Mouse (Mus musculus): ENCODE measurements around the gene Olfr1208. TPM values are rescaled to one million over a fixed set of nuclear protein-coding genes. Genes with fewer than 3 reads are reported as not detected.

Olfr1208 gene
- not detected in 2 replicates for polyA plus RNA-seq (2015; fragmentation: Nextera tagmentation; extraction: Ambion mirVana)

DNA sequence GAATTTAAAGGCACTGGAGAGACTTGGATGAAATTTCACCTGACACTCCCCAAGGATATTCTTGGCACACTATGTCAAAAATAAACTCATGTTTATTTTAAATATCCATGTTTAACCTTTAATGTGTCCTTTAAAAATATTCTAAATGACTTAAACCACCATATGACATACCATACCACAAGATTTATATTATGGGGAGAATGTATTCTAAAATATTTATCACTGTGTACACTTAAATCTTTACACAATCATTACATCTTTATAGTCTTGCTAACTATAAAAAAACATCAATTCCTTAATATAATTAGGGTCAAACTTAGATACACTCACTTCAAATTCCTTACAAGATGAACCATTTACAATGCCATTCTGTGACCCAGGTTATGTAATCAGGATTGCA, at the start of gene Olfr1208:
Olfr1208 (minus strand) TSS at position 101 of the 400 bp plus-strand sequence.
- no peaks in the 10 kb centered on the region for H3K36me3 ChIP-seq (ENCODE audit: control insufficient read depth, insufficient read depth, low read length)
- H3K4me2 ChIP-seq (ENCODE audit: low read depth, low read length), result no peak within 1 kb of the TSS
- no peaks in the 10 kb centered on the region for H3K9me3 ChIP-seq (replicated peaks; ENCODE audit: control insufficient read depth, low read length)
- ATAC-seq (ENCODE audit: insufficient read depth, low FRiP score), result no peak
- H3K4me3 ChIP-seq (replicated peaks; ENCODE audit: low read length), result no peak within 1 kb of the TSS
- no peaks in the 10 kb centered on the region for H3K4me1 ChIP-seq (ENCODE audit: control insufficient read depth, insufficient read depth, low read length)
- no peak within 1 kb of the TSS for H3K27ac ChIP-seq (ENCODE audit: low read length)
- no peak within 1 kb of the TSS for H3K9ac ChIP-seq (ENCODE audit: low read length)
- H3K27me3 ChIP-seq (ENCODE audit: control insufficient read depth, insufficient read depth, low read length), result no peaks in the 10 kb centered on the region

DNA sequence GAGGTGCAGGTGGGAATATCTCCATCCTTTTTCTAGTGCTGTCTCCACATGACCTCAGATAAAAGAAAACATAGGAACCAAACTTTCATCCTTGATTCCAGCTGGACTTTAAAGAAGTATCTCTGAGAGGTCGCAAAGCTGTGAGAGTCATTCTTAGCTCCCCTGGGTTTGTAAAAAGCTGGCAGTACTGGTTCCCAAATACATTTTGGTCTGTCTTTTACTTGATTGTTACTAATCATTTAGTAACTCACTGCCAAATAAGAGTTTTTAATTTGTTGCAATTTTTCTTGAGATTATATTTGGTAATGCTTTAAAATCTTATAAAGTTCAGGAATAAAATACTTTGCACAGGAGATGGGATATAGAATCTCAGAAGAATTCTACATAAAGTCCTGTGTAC, 35.9 kb upstream of the Olfr1208 start, which contains the start of gene Olfr1211:
Olfr1211 (minus strand) TSS at position 101 of the 400 bp plus-strand sequence.
- no peak within 1 kb of the TSS for H3K9ac ChIP-seq (ENCODE audit: low read length)
- WGBS, result 78% methylated on average over 1 of the region's 1 CpGs
- H3K4me3 ChIP-seq (replicated peaks; ENCODE audit: low read length), result no peak within 1 kb of the TSS
- no peak for ATAC-seq (ENCODE audit: insufficient read depth, low FRiP score)
- no peaks in the 10 kb centered on the region for H3K27me3 ChIP-seq (ENCODE audit: control insufficient read depth, insufficient read depth, low read length)
- no peaks in the 10 kb centered on the region for H3K4me1 ChIP-seq (ENCODE audit: control insufficient read depth, insufficient read depth, low read length)
- no peak within 1 kb of the TSS for H3K27ac ChIP-seq (ENCODE audit: low read length)
- H3K36me3 ChIP-seq (ENCODE audit: control insufficient read depth, insufficient read depth, low read length), result no peaks in the 10 kb centered on the region
- no peak within 1 kb of the TSS for H3K4me2 ChIP-seq (ENCODE audit: low read depth, low read length)
- H3K9me3 ChIP-seq (replicated peaks; ENCODE audit: control insufficient read depth, low read length), result no peaks in the 10 kb centered on the region

DNA sequence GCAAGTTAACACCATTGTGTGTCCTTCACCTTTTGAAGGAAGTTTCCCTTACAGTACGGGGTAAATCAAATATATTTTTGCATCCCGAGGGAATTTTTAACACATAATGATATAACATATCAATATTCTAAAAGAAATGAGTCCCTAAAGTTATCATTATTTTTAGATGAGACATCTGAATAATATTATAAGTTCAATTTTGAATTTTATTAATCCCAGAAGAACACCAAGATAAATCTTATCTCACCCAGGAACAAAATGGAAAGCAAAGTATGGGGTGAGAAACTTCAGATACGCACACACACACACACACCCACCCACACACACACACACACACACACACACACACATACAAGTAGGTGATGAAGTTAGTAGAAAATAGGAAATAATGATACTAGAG, 12.9 kb upstream of the Olfr1208 start, which contains the start of gene Olfr1209:
Olfr1209 (minus strand) TSS at position 101 of the 400 bp plus-strand sequence.
- H3K9me3 ChIP-seq (replicated peaks; ENCODE audit: control insufficient read depth, low read length), result no peaks in the 10 kb centered on the region
- H3K9ac ChIP-seq (ENCODE audit: low read length), result no peak within 1 kb of the TSS
- ATAC-seq (ENCODE audit: insufficient read depth, low FRiP score), result no peak
- no peaks in the 10 kb centered on the region for H3K36me3 ChIP-seq (ENCODE audit: control insufficient read depth, insufficient read depth, low read length)
- H3K4me1 ChIP-seq (ENCODE audit: control insufficient read depth, insufficient read depth, low read length), result no peaks in the 10 kb centered on the region
- H3K4me2 ChIP-seq (ENCODE audit: low read depth, low read length), result no peak within 1 kb of the TSS
- WGBS, result 87% methylated on average over 3 of the region's 3 CpGs
- H3K27ac ChIP-seq (ENCODE audit: low read length), result no peak within 1 kb of the TSS
- no peaks in the 10 kb centered on the region for H3K27me3 ChIP-seq (ENCODE audit: control insufficient read depth, insufficient read depth, low read length)
- H3K4me3 ChIP-seq (replicated peaks; ENCODE audit: low read length), result no peak within 1 kb of the TSS

DNA sequence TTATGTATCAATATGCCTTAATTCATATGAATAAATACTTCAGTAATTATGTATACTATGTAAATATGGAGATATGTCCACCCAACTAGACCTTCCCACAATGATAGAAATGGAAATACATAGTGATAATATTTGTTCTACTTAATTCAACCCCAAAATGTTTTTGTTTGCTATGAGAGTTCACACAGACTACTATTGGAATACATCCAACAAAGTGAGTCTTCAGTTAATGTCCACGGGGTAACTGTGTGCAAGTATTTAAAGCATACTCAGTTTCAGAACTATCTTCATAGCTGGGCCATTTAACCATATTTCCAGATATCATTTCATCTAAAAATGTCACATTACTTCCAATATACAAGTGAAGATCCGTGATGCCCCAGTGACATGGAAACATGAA, 39.2 kb downstream of the Olfr1208 start, which contains the start of gene Olfr1206:
Olfr1206 (plus strand) TSS at position 301 of the 400 bp plus-strand sequence.
- H3K4me2 ChIP-seq (ENCODE audit: low read depth, low read length), result no peak within 1 kb of the TSS
- no peaks in the 10 kb centered on the region for H3K27me3 ChIP-seq (ENCODE audit: control insufficient read depth, insufficient read depth, low read length)
- WGBS, result 66% methylated on average over 2 of the region's 2 CpGs
- H3K9me3 ChIP-seq (replicated peaks; ENCODE audit: control insufficient read depth, low read length), result no peaks in the 10 kb centered on the region
- no peak within 1 kb of the TSS for H3K9ac ChIP-seq (ENCODE audit: low read length)
- no peaks in the 10 kb centered on the region for H3K36me3 ChIP-seq (ENCODE audit: control insufficient read depth, insufficient read depth, low read length)
- no peaks in the 10 kb centered on the region for H3K4me1 ChIP-seq (ENCODE audit: control insufficient read depth, insufficient read depth, low read length)
- no peak within 1 kb of the TSS for H3K4me3 ChIP-seq (replicated peaks; ENCODE audit: low read length)
- no peak within 1 kb of the TSS for H3K27ac ChIP-seq (ENCODE audit: low read length)
- ATAC-seq (ENCODE audit: insufficient read depth, low FRiP score), result no peak

DNA sequence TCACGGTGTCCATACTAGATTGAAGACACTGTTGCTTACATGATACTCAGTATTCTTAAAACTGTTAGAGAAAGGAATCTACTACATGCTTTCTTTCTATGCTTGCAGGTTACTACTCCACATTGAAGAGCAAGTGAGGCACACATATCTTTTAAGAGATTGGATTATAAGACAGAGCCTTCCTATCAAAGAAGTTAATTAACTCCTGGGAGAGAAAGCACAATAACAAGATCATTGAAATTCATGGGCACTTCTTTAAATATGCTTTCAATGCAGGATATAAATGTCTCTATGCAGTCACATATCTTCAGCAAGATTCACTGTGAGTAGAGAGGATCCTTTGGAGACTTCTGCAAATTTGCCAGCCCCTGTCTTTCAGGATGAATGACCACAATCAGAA, 53.1 kb downstream of the Olfr1208 start, which contains the start of gene Olfr1204:
Olfr1204 (plus strand) TSS at position 301 of the 400 bp plus-strand sequence.
- H3K4me1 ChIP-seq (ENCODE audit: control insufficient read depth, insufficient read depth, low read length), result no peaks in the 10 kb centered on the region
- 89% methylated on average over 1 of the region's 1 CpGs for WGBS
- H3K4me3 ChIP-seq (replicated peaks; ENCODE audit: low read length), result no peak within 1 kb of the TSS

More for the DNA sequence above, 53.1 kb downstream of the Olfr1208 start, which contains the start of gene Olfr1204:
- ATAC-seq (ENCODE audit: insufficient read depth, low FRiP score), result no peak
- Histone ChIP-seq H3K4me2 (ENCODE audit: low read depth, low read length) (no peak within 1 kb of the TSS), H3K9ac (ENCODE audit: low read length) (no peak within 1 kb of the TSS), H3K36me3 (ENCODE audit: control insufficient read depth, insufficient read depth, low read length) (no peaks in the 10 kb centered on the region), H3K27ac (ENCODE audit: low read length) (no peak within 1 kb of the TSS), H3K9me3 (replicated peaks; ENCODE audit: control insufficient read depth, low read length) (no peaks in the 10 kb centered on the region), H3K27me3 (ENCODE audit: control insufficient read depth, insufficient read depth, low read length) (no peaks in the 10 kb centered on the region)

Other genes with a start within 250 kb of the Olfr1208 start
- gene Olfr1193, start 226.7 kb downstream of the Olfr1208 start, polyA plus RNA-seq (2015; fragmentation: Nextera tagmentation; extraction: Ambion mirVana), result not detected in 2 replicates
- not detected in 2 replicates for gene Olfr1195, start 213.1 kb downstream of the Olfr1208 start, polyA plus RNA-seq (2015; fragmentation: Nextera tagmentation; extraction: Ambion mirVana)
- not detected in 2 replicates for gene Olfr1196, start 197.7 kb downstream of the Olfr1208 start, polyA plus RNA-seq (2015; fragmentation: Nextera tagmentation; extraction: Ambion mirVana)
- gene Olfr1197, start 169.9 kb downstream of the Olfr1208 start, polyA plus RNA-seq (2015; fragmentation: Nextera tagmentation; extraction: Ambion mirVana), result not detected in 2 replicates
- gene Olfr1198, start 150.9 kb downstream of the Olfr1208 start, polyA plus RNA-seq (2015; fragmentation: Nextera tagmentation; extraction: Ambion mirVana), result not detected in 2 replicates
- not detected in 2 replicates for gene Olfr1199, start 141.8 kb downstream of the Olfr1208 start, polyA plus RNA-seq (2015; fragmentation: Nextera tagmentation; extraction: Ambion mirVana)
- gene Olfr1200, start 131.8 kb downstream of the Olfr1208 start, polyA plus RNA-seq (2015; fragmentation: Nextera tagmentation; extraction: Ambion mirVana), result not detected in 2 replicates
- not detected in 2 replicates for gene Olfr1201, start 109.3 kb downstream of the Olfr1208 start, polyA plus RNA-seq (2015; fragmentation: Nextera tagmentation; extraction: Ambion mirVana)
- gene Olfr1202, start 87.8 kb downstream of the Olfr1208 start, polyA plus RNA-seq (2015; fragmentation: Nextera tagmentation; extraction: Ambion mirVana), result not detected in 2 replicates
- gene Olfr1205, start 72.6 kb downstream of the Olfr1208 start, polyA plus RNA-seq (2015; fragmentation: Nextera tagmentation; extraction: Ambion mirVana), result not detected in 2 replicates
- not detected in 2 replicates for gene Olfr1204, start 53.0 kb downstream of the Olfr1208 start, polyA plus RNA-seq (2015; fragmentation: Nextera tagmentation; extraction: Ambion mirVana)
- gene Olfr1206, start 39.1 kb downstream of the Olfr1208 start, polyA plus RNA-seq (2015; fragmentation: Nextera tagmentation; extraction: Ambion mirVana), result not detected in 2 replicates
- gene Olfr1209, start 12.8 kb upstream of the Olfr1208 start, polyA plus RNA-seq (2015; fragmentation: Nextera tagmentation; extraction: Ambion mirVana), result not detected in 2 replicates
- gene Olfr1211, start 35.8 kb upstream of the Olfr1208 start, polyA plus RNA-seq (2015; fragmentation: Nextera tagmentation; extraction: Ambion mirVana), result not detected in 2 replicates
- gene Olfr1212, start 51.7 kb upstream of the Olfr1208 start, polyA plus RNA-seq (2015; fragmentation: Nextera tagmentation; extraction: Ambion mirVana), result not detected in 2 replicates
- gene Gm13762, start 78.0 kb upstream of the Olfr1208 start, polyA plus RNA-seq (2015; fragmentation: Nextera tagmentation; extraction: Ambion mirVana), result not detected in 2 replicates
- not detected in 2 replicates for gene Olfr1214, start 90.3 kb upstream of the Olfr1208 start, polyA plus RNA-seq (2015; fragmentation: Nextera tagmentation; extraction: Ambion mirVana)
- not detected in 2 replicates for gene Olfr1215, start 104.7 kb upstream of the Olfr1208 start, polyA plus RNA-seq (2015; fragmentation: Nextera tagmentation; extraction: Ambion mirVana)
- not detected in 2 replicates for gene Olfr1216, start 116.0 kb upstream of the Olfr1208 start, polyA plus RNA-seq (2015; fragmentation: Nextera tagmentation; extraction: Ambion mirVana)
- gene Olfr1217, start 129.8 kb upstream of the Olfr1208 start, polyA plus RNA-seq (2015; fragmentation: Nextera tagmentation; extraction: Ambion mirVana), result not detected in 2 replicates
- not detected in 2 replicates for gene Olfr1218, start 158.9 kb upstream of the Olfr1208 start, polyA plus RNA-seq (2015; fragmentation: Nextera tagmentation; extraction: Ambion mirVana)
- gene Olfr1219, start 181.2 kb upstream of the Olfr1208 start, polyA plus RNA-seq (2015; fragmentation: Nextera tagmentation; extraction: Ambion mirVana), result not detected in 2 replicates
- not detected in 2 replicates for gene Olfr1220, start 204.5 kb upstream of the Olfr1208 start, polyA plus RNA-seq (2015; fragmentation: Nextera tagmentation; extraction: Ambion mirVana)
- gene Olfr1221, start 215.0 kb upstream of the Olfr1208 start, polyA plus RNA-seq (2015; fragmentation: Nextera tagmentation; extraction: Ambion mirVana), result not detected in 2 replicates
- gene Olfr1222, start 230.7 kb upstream of the Olfr1208 start, polyA plus RNA-seq (2015; fragmentation: Nextera tagmentation; extraction: Ambion mirVana), result not detected in 2 replicates
- not detected in 2 replicates for gene Olfr1223, start 249.2 kb upstream of the Olfr1208 start, polyA plus RNA-seq (2015; fragmentation: Nextera tagmentation; extraction: Ambion mirVana)

Data from stomach, embryonic 16.5 days (tissue).